Mouse (Mus musculus) frontal cortex, adult 2 months (tissue): ENCODE measurements around the gene Fam120a. TPM values are rescaled to one million over a fixed set of nuclear protein-coding genes. Genes with fewer than 3 reads are reported as not detected.

Experiments
- DNase-seq, 2 experiments: peaks; one replicate each; pipeline ENCODE4 v3.0.0; 2022; ENCODE audit warnings: low spot score in 1 of 2; ENCODE audit errors: extremely low spot score in 1 of 2
- polyA plus RNA-seq: library from polyadenylated mRNA; depleted of rRNA; stranded (reverse); fragments of >200 nt; gene quantifications from 2 replicates; pipeline ENCODE4 v1.2.3, GENCODE M21; 2012

Fam120a gene
- polyA plus RNA-seq, 1 experiment = 92.6 TPM

- DNase-seq = peak in 1 of 2 experiments; percentile 19
These were observed 47.9 kb downstream of the Fam120a start for GRCm38 (mm10) chr13:48919756-48920415.

- no peak for DNase-seq
These were observed 50.7 kb downstream of the Fam120a start for GRCm38 (mm10) chr13:48917113-48917599.

- DNase-seq = no peak
These were observed 54.1 kb downstream of the Fam120a start for GRCm38 (mm10) chr13:48913680-48914079.

- DNase-seq = no peak
These were observed 54.7 kb downstream of the Fam120a start for GRCm38 (mm10) chr13:48913141-48913540.

- no peak for DNase-seq
These were observed 56.4 kb downstream of the Fam120a start for GRCm38 (mm10) chr13:48911426-48911825.

- DNase-seq = no peak
These were observed 62.4 kb downstream of the Fam120a start for GRCm38 (mm10) chr13:48905458-48905857.

GRCm38 (mm10) chr13:48895376-48895775 is 72.4 kb downstream of the Fam120a start:
- DNase-seq = no peak

- no peak for DNase-seq
These were observed 77.4 kb downstream of the Fam120a start for GRCm38 (mm10) chr13:48890260-48890960.

GRCm38 (mm10) chr13:48878534-48878933 is 89.3 kb downstream of the Fam120a start:
- peak; percentile 97 to 99 for DNase-seq

- DNase-seq = no peak
These were observed 90.0 kb downstream of the Fam120a start for GRCm38 (mm10) chr13:48877805-48878204.

- DNase-seq = no peak
These were observed 95.1 kb downstream of the Fam120a start for GRCm38 (mm10) chr13:48872726-48873125.

- DNase-seq = no peak
These were observed 95.8 kb downstream of the Fam120a start for GRCm38 (mm10) chr13:48871887-48872606.

- DNase-seq = no peak
These were observed 96.8 kb downstream of the Fam120a start, which contains the start of gene Phf2 for GRCm38 (mm10) chr13:48870771-48871731. Gene Phf2 (minus strand): TSS chr13:48871119.

- DNase-seq = no peak
These were observed 97.7 kb downstream of the Fam120a start for GRCm38 (mm10) chr13:48869950-48870770.

GRCm38 (mm10) chr13:48869600-48869949 is 98.2 kb downstream of the Fam120a start:
- no peak for DNase-seq

- DNase-seq = no peak
These were observed 98.7 kb downstream of the Fam120a start for GRCm38 (mm10) chr13:48869088-48869487.

GRCm38 (mm10) chr13:48864673-48865356 is 103.0 kb downstream of the Fam120a start:
- no peak for DNase-seq

GRCm38 (mm10) chr13:48863556-48863955 is 104.3 kb downstream of the Fam120a start:
- no peak for DNase-seq

- no peak for DNase-seq
These were observed 105.9 kb downstream of the Fam120a start for GRCm38 (mm10) chr13:48861913-48862312.
